Mouse (Mus musculus) brain, embryonic 14.5 days (tissue): ENCODE measurements at regions not wholly inside any gene's neighbourhood (a gene's known extent, or its start where the extent isn't known, plus 50 kb on each side); places are given as distances from the start of the nearest gene placed in this dataset.

Source experiments
- CTCF ChIP-seq: fragments of 200-500 bp; IDR thresholded peaks from 2 replicates; pipeline ENCODE4 v1.5.1; 2012; ENCODE audit warnings: inconsistent platforms, mild to moderate bottlenecking, moderate library complexity, borderline replicate concordance; ENCODE audit not compliant: insufficient read depth, insufficient read length; ENCODE audit errors: extremely low read depth
- POLR2A ChIP-seq: fragments of 200-500 bp; IDR thresholded peaks from 2 replicates; pipeline ENCODE4 v1.6.1; 2012; ENCODE audit warnings: mild to moderate bottlenecking, inconsistent platforms, borderline replicate concordance; ENCODE audit not compliant: poor library complexity, insufficient read depth, insufficient read length, severe bottlenecking; ENCODE audit errors: extremely low read depth

DNA sequence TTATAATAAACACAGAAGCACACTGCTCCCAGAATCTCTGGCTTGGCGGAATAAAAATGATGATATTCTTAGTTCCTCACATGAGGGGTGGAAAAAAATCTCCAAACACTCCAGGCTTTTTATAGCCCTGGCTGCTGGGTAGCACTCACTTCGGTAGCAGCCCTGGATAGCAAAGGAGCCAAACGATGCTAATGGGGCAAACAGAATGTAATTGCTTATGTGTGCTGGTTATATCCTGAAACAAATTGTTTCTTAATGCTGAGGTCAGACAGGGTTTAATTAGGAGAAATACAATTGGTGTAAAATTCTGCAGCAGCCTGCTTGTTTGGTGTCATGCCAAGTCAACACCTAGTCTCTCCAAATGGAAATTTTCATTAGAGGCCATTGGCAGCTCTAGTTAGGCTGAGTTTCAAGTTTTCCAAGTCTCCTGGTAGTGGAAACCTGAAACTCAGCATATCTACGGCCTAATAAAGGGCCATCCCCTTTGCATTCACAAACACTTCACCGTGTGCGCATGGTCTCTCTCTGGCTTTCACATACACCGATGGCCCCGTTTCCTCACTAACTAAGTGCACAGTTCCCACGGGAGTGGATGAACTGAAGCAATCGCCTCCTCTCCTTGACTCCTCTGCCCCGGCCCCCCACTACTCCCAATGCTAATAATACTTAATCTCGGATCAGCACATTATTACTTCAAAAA is 524.8 kb upstream of the Nox3 start:
- TF ChIP-seq CTCF (no peak), POLR2A (no peak)
